Mouse (Mus musculus) liver, embryonic 14.5 days (tissue): ENCODE data around the gene Gm10228.

Experiments used
- CTCF ChIP-seq: IDR thresholded peaks from 2 replicates; pipeline ENCODE4 v1.5.1; 2016; ENCODE audit warnings: antibody characterized with exemption, low read depth, control low read depth
- EP300 ChIP-seq: IDR thresholded peaks from 2 replicates; pipeline ENCODE4 v1.6.1; 2016; ENCODE audit warnings: antibody characterized with exemption, low read depth

- TF ChIP-seq EP300 (no peak), CTCF (no peak)
These were observed 6.5 kb upstream of the Gm10228 start, which contains the start of gene Krtap6-5 for GRCm38 (mm10) chr16:89047783-89048182.
